ENCODE assay signal across 25 mouse cellular contexts in genomic region chr3:54507575-54507974, GRCm38 (mm10).
"Had no signal": no experiment of that assay in that cellular context is flagged by ENCODE, and none has a peak within 500 bp of the region (broad histone marks: within the 10 kb centered on the region; RNA-seq: fewer than 3 reads in every experiment).

No protein-coding gene starts in this region.

- H3K9me3 ChIP-seq: heart, embryonic 13.5 days; heart, embryonic 15.5 days; hindbrain, embryonic 13.5 days; hindbrain, embryonic 15.5 days; kidney, embryonic 15.5 days; limb, embryonic 10.5 days; limb, embryonic 12.5 days; liver, embryonic 13.5 days had no signal

- H3K27ac ChIP-seq: heart, adult 2 months; heart, embryonic 13.5 days; heart, embryonic 15.5 days; hindbrain, embryonic 13.5 days; hindbrain, embryonic 15.5 days; hindbrain, postnatal 0 days; kidney, embryonic 15.5 days; kidney, postnatal 0 days; left cerebral cortex, adult 2 months; limb, embryonic 10.5 days; limb, embryonic 12.5 days; liver, embryonic 13.5 days had no signal

- H3K4me2 ChIP-seq: heart, embryonic 11.5 days; heart, embryonic 13.5 days; heart, embryonic 15.5 days; hindbrain, embryonic 13.5 days; hindbrain, embryonic 15.5 days; kidney, embryonic 15.5 days; limb, embryonic 12.5 days; liver, embryonic 13.5 days had no signal

- ATAC-seq: hindbrain, postnatal 0 days; intestine, embryonic 16.5 days had no signal

- DNase-seq: gastrocnemius, postnatal 14 days; gastrocnemius, postnatal 36 days; heart, adult 11 months; heart, adult 2 months; heart, postnatal 14 days; heart, postnatal 36 days; kidney, adult 11 months; kidney, adult 2 months; kidney, adult 9 months; kidney, postnatal 14 days; kidney, postnatal 36 days; layer of hippocampus, adult 9-11 months; liver, embryonic 13.5 days had no signal

- H3K4me3 ChIP-seq: heart, adult 2 months; heart, embryonic 13.5 days; heart, embryonic 15.5 days; hindbrain, embryonic 13.5 days; hindbrain, embryonic 15.5 days; kidney, embryonic 15.5 days; left cerebral cortex, adult 2 months; limb, embryonic 10.5 days; limb, embryonic 12.5 days; liver, embryonic 13.5 days had no signal

- H3K27me3 ChIP-seq: heart, embryonic 13.5 days; heart, embryonic 15.5 days; hindbrain, embryonic 13.5 days; hindbrain, embryonic 15.5 days; kidney, embryonic 15.5 days; limb, embryonic 12.5 days; liver, embryonic 13.5 days had no signal

- H3K9ac ChIP-seq: heart, embryonic 13.5 days; heart, embryonic 15.5 days; hindbrain, embryonic 13.5 days; hindbrain, embryonic 15.5 days; kidney, embryonic 15.5 days; limb, embryonic 12.5 days; liver, embryonic 13.5 days had no signal

- H3K4me1 ChIP-seq: heart, embryonic 13.5 days; heart, embryonic 15.5 days; hindbrain, embryonic 13.5 days; hindbrain, embryonic 15.5 days; kidney, embryonic 15.5 days; limb, embryonic 10.5 days; limb, embryonic 12.5 days; liver, embryonic 13.5 days had no signal

- H3K36me3 ChIP-seq: heart, embryonic 13.5 days; heart, embryonic 15.5 days; hindbrain, embryonic 13.5 days; hindbrain, embryonic 15.5 days; kidney, embryonic 15.5 days; limb, embryonic 10.5 days; limb, embryonic 12.5 days; liver, embryonic 13.5 days had no signal
